Mouse (Mus musculus): Measurements from ENCODE around the gene Bcas3. TPM values are rescaled to one million over a fixed set of nuclear protein-coding genes. Genes with fewer than 3 reads are reported as not detected.

Gene Bcas3
- 10 to 100 TPM; 35.2 to 36.1 TPM for total RNA-seq (2023)

DNA sequence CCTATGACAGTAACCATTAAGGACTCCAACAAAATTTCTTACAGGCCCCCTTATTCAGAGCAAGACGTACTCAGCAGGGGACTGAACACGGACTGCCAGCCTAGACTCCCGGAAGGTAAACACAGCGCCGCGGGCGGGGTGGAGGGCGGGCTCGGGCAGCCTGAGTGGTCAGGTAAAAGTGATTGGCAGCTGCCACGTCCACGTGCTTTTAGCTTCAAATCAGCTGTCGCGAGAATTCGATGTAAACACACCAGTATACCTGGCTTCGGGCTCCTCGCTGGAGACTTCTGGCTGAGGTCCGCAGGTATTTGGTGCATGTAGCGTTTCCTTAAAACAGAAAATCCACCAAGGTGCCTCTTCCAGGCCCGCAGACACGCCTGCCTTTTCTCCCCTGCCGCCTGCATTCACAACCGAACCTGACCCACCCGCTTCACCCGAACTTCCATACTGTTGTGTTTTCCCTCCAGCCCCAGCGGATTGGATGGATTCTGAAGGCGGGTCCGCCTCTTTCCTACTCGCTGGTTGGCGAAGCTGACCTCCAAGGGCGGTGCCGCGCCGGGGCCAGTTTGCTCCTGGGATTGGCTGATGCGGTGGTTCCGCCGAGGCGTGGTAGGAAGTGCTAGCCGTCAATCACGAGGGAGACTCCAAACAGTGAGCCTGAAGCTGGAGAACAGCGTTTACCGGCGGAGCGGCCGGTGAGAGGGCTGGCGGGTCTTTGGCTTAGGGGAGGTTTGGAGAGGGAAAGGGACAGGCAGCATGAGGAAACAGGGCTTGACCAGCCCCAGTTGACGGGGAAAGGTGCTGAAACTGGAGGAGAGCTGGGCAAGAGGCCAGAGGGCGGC lies at the start of gene Bcas3:
Gene Bcas3, plus strand, starts transcription at position 629 of the 842 bp plus-strand sequence.

DNA sequence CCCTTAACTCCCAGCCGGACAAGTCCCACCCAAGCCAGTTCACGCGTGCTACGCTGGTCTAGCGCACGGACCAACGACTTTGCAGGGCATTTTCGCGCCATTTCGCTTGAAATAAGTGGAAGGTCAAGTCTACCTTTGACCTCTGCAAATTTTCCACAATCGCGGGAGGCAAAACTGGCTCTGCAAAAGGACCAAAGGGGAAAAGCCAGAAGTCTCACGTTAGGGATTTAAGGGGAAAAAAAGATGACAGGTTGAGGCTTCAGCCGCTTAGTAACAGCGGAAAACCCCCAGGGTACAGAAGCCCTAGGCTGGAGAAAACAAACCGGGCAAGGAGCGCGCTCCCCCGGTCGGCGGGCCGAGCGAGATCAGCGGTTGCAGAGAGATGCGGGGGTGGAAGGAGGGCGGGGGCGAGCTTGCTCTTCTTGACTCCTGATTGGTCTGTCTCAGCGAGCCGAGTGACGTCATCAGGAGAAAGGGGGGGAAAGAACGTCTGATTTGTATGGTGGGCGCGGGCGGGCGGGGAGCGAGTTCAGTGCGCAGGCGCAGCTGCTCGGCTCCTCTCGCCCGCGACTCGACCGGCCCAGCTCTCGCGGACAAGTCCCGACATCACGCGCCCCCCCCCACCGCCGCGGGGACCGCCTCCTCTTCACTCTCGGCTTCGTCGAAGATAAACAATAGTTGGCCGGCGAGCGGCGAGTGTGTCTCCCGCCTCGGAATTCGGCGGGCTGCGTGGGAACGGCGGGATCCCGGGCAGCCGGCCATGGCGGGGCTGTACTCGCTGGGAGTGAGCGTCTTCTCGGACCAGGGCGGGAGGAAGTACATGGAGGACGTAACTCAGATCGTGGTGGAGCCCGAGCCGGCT lies 42.0 kb upstream of the Bcas3 start, which contains the start of gene Ppm1d:
Gene Ppm1d, plus strand, starts transcription at position 532 of the 862 bp plus-strand sequence.

DNA sequence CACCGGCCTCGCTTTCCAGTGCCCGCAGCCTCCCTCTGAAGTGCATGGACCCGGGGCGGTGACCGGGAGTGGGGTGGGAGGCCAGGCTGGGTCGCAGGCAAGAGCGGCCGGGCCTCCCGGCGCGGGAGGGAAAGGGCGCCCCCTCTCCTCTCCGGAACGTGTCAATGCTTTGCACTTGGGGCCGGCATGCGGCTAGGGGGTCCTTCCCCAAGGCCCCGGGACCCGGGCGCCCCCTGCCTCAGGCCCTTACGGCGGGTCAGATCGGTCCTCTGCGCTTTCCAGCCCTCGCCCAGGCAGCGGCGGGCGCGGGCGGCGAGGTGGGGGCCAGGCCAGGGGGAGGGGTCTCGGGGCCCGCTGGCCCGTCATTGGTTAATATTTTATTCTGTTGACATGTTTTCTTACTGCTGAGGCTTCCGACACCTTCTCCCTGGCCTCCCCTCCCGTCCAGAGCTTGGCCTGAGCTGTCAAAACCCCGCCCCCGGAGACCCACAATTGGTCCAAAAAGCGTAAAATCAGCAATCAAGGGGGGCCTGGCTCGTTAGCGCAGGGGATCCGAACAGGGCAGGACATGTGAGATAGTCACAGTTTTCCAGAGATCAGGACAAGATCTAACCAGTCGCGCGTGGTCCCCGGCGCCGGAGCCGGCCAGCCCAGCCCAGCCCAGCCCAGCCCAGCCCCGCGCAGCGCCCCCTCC lies 479.4 kb downstream of the Bcas3 start, which contains the start of gene Tbx2:
Gene Tbx2, plus strand, starts transcription at position 321 of the 694 bp plus-strand sequence.

DNA sequence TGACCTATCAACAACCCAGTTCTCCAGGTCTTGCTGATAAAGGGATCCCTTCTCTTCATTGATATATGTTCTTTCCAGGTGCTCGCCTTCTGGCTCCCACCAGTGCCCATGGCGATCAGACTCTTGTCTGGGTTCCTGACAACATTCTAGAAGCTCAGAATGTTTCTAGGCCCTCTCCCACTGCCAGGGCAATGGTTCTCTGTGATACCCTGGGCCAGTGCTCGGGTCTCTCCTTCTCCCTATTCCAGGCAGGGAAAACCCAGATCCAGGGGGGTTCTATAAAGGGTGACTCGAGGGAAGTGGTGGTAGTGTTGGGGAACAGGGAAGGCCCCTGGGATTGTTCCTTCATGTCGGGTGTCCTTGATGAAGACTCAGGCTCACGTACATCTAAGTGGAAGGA lies 497.3 kb downstream of the Bcas3 start, which contains the start of gene Gm11444:
Gene Gm11444, minus strand, starts transcription at position 101 of the 400 bp plus-strand sequence.

Other genes with a start within 250 kb of the Bcas3 start
- 10 to 100 TPM; 70.5 to 75.6 TPM for gene Usp32, start 213.0 kb upstream of the Bcas3 start, total RNA-seq (2023)
- not detected for gene 1700125H20Rik, start 182.8 kb upstream of the Bcas3 start, total RNA-seq (2023)
- gene Appbp2, start 118.0 kb upstream of the Bcas3 start, total RNA-seq (2023) = 10 to 100 TPM; 23.7 to 26.4 TPM
- gene Ppm1d, start 41.9 kb upstream of the Bcas3 start, total RNA-seq (2023) = 10 to 100 TPM; 17.9 to 19.2 TPM

All from neutrophil, adult 83 days (primary cell).